Comparison of ENCODE assay signal across 8 mouse cellular contexts in genomic region chr4:121214793-121215304, GRCm38 (mm10). TPM values are rescaled to one million over a fixed set of nuclear protein-coding genes. Genes with fewer than 3 reads are reported as not detected.
DNase-seq lines count a peak whose midpoint lies in the region; ATAC-seq and TF ChIP-seq lines count a peak whose summit lies in the region.

Gene Rlf (minus strand): TSS chr4:121215084.

- peak; percentile 96 for ATAC-seq in heart, embryonic 15.5 days (replicated peaks; ENCODE audit: insufficient number of reproducible peaks, insufficient read depth, low FRiP score, low read depth)
- peak; percentile 91 for ATAC-seq in liver, embryonic 14.5 days (ENCODE audit: insufficient read depth)
- ATAC-seq in neural tube, embryonic 11.5 days (ENCODE audit: insufficient read depth, low FRiP score, low TSS enrichment) = peak; percentile 98
- peak; percentile 98 for ATAC-seq in stomach, postnatal 0 days (ENCODE audit: low FRiP score, low TSS enrichment)

- no peak for TF ChIP-seq EP300 in liver, embryonic 14.5 days (IDR thresholded peaks at IDR 0.05; ENCODE audit: low read depth)
- peak; percentile 47 for TF ChIP-seq EP300 in stomach, postnatal 0 days (optimal IDR thresholded peaks at IDR 0.05)

- H3K27me3 ChIP-seq in forebrain, embryonic 10.5 days (ENCODE audit: poor library complexity, severe bottlenecking) = no peaks in the 10 kb centered on the region
- no peaks in the 10 kb centered on the region for H3K27me3 ChIP-seq in heart, embryonic 15.5 days
- H3K27me3 ChIP-seq in liver, embryonic 14.5 days (ENCODE audit: control insufficient read depth, insufficient read depth, low read length) = no peaks in the 10 kb centered on the region
- H3K27me3 ChIP-seq in neural tube, embryonic 11.5 days (ENCODE audit: control insufficient read depth, insufficient read depth, low read length) = no peaks in the 10 kb centered on the region
- H3K27me3 ChIP-seq in stomach, postnatal 0 days (ENCODE audit: control insufficient read depth, insufficient read depth, low read length) = no peaks in the 10 kb centered on the region

- TF ChIP-seq CTCF in liver, embryonic 14.5 days (IDR thresholded peaks at IDR 0.05; ENCODE audit: low read depth) = no peak
- no peak for TF ChIP-seq CTCF in stomach, postnatal 0 days (IDR thresholded peaks at IDR 0.05; ENCODE audit: low read depth)

- H3K4me1 ChIP-seq in forebrain, embryonic 10.5 days = peaks cover 17% of the 10 kb centered on the region
- H3K4me1 ChIP-seq in heart, embryonic 15.5 days (replicated peaks) = peaks cover 23% of the 10 kb centered on the region
- peaks cover 13 to 15% of the 10 kb centered on the region in 2 experiments for H3K4me1 ChIP-seq in liver, embryonic 14.5 days (replicated peaks; ENCODE audit: control insufficient read depth in 2 of 2, insufficient read depth in 2 of 2, low read length in 1 of 2)
- peaks cover 9% of the 10 kb centered on the region for H3K4me1 ChIP-seq in neural tube, embryonic 11.5 days (ENCODE audit: control insufficient read depth, insufficient read depth, low read length)
- peaks cover 4% of the 10 kb centered on the region; the same call in 1 of the 2 replicates for H3K4me1 ChIP-seq in stomach, postnatal 0 days (replicated peaks; ENCODE audit: control insufficient read depth, insufficient read depth)

- peak within 1 kb of the TSS; percentile 93 for H3K9ac ChIP-seq in heart, embryonic 15.5 days
- peak within 1 kb of the TSS; percentile 93 for H3K9ac ChIP-seq in liver, embryonic 14.5 days (replicated peaks)
- peak within 1 kb of the TSS; percentile 96 for H3K9ac ChIP-seq in neural tube, embryonic 11.5 days (ENCODE audit: low read length)
- peak within 1 kb of the TSS; percentile 96 for H3K9ac ChIP-seq in stomach, postnatal 0 days (ENCODE audit: low read length)

- peaks cover 26% of the 10 kb centered on the region for H3K36me3 ChIP-seq in forebrain, embryonic 10.5 days (replicated peaks)
- H3K36me3 ChIP-seq in heart, embryonic 15.5 days = no peaks in the 10 kb centered on the region
- H3K36me3 ChIP-seq in liver, embryonic 14.5 days (replicated peaks; ENCODE audit: control insufficient read depth, insufficient read depth, low read depth) = no peaks in the 10 kb centered on the region
- no peaks in the 10 kb centered on the region for H3K36me3 ChIP-seq in neural tube, embryonic 11.5 days (ENCODE audit: control insufficient read depth, insufficient read depth, low read length)
- H3K36me3 ChIP-seq in stomach, postnatal 0 days (ENCODE audit: control insufficient read depth, insufficient read depth, low read length) = no peaks in the 10 kb centered on the region

- peak within 1 kb of the TSS; percentile 71 for H3K4me2 ChIP-seq in heart, embryonic 15.5 days
- peak within 1 kb of the TSS; percentile 86 for H3K4me2 ChIP-seq in liver, embryonic 14.5 days (ENCODE audit: low read depth)
- peak within 1 kb of the TSS; percentile 83 for H3K4me2 ChIP-seq in neural tube, embryonic 11.5 days (ENCODE audit: low read depth)
- H3K4me2 ChIP-seq in stomach, postnatal 0 days (replicated peaks; ENCODE audit: low read depth) = peak within 1 kb of the TSS; percentile 70

- WGBS in forebrain, embryonic 10.5 days = under 1% methylated on average over 48 of the region's 48 CpGs
- WGBS in heart, embryonic 15.5 days = under 1% methylated on average over 48 of the region's 48 CpGs
- under 1% methylated on average over 48 of the region's 48 CpGs for WGBS in liver, embryonic 14.5 days (ENCODE audit: insufficient replicate concordance)
- 1% methylated on average over 42 of the region's 48 CpGs for WGBS in neural tube, embryonic 11.5 days
- WGBS in stomach, postnatal 0 days = under 1% methylated on average over 48 of the region's 48 CpGs

- no peaks in the 10 kb centered on the region for H3K9me3 ChIP-seq in forebrain, embryonic 10.5 days
- H3K9me3 ChIP-seq in heart, embryonic 15.5 days (replicated peaks) = no peaks in the 10 kb centered on the region
- H3K9me3 ChIP-seq in liver, embryonic 14.5 days (ENCODE audit: control insufficient read depth, low read length) = no peaks in the 10 kb centered on the region
- H3K9me3 ChIP-seq in neural tube, embryonic 11.5 days (ENCODE audit: control insufficient read depth, low read length) = no peaks in the 10 kb centered on the region
- H3K9me3 ChIP-seq in stomach, postnatal 0 days (ENCODE audit: control insufficient read depth, low read length) = no peaks in the 10 kb centered on the region

- peak within 1 kb of the TSS; percentile 97 for H3K27ac ChIP-seq in forebrain, embryonic 10.5 days
- H3K27ac ChIP-seq in heart, embryonic 15.5 days = peak within 1 kb of the TSS; percentile 87
- H3K27ac ChIP-seq in liver, embryonic 14.5 days = peak within 1 kb of the TSS; percentile 77
- peak within 1 kb of the TSS; percentile 78 for H3K27ac ChIP-seq in neural tube, embryonic 11.5 days (ENCODE audit: low read depth, low read length)
- H3K27ac ChIP-seq in stomach, postnatal 0 days (replicated peaks) = peak within 1 kb of the TSS; percentile 91

- DNase-seq in CD8-positive naive resting alpha-beta T cell, adult 2 months (ENCODE audit: low read depth in 2 of 2, low spot score in 2 of 2) = peak; percentile 97 to 99
- peak; percentile 92 for DNase-seq in c-Kit-positive CD71-negative TER-119-negative erythroid progenitor cells, embryonic 14.5 days (ENCODE audit: low read depth)
- DNase-seq in forebrain, embryonic 10.5 days (ENCODE audit: extremely low spot score, low spot score) = peak; percentile 98
- DNase-seq in kidney, postnatal 25 days = peak; percentile 98 to 100
- DNase-seq in liver, embryonic 14.5 days (ENCODE audit: low read depth in 3 of 3, low spot score in 3 of 3) = peak; percentile 91 to 94 (median 92)
- DNase-seq in neural tube, embryonic 11.5 days (ENCODE audit: low spot score) = peak; percentile 99
- DNase-seq in stomach, postnatal 0 days (ENCODE audit: low spot score) = peak; percentile 98

- peak within 1 kb of the TSS; percentile 95 for H3K4me3 ChIP-seq in forebrain, embryonic 10.5 days
- H3K4me3 ChIP-seq in heart, embryonic 15.5 days = peak within 1 kb of the TSS; percentile 86
- peak within 1 kb of the TSS; percentile 86 to 90 for H3K4me3 ChIP-seq in liver, embryonic 14.5 days (ENCODE audit: insufficient read depth in 1 of 2, low read depth in 2 of 2, low read length in 2 of 2)
- H3K4me3 ChIP-seq in neural tube, embryonic 11.5 days (ENCODE audit: low read depth, low read length) = peak within 1 kb of the TSS; percentile 82
- peak within 1 kb of the TSS; percentile 97 for H3K4me3 ChIP-seq in stomach, postnatal 0 days (ENCODE audit: low read depth, low read length)

RNA-seq across cellular contexts. Expression of gene Rlf, which starts in this region (rescaled TPM):
- 25.7 and 29.8 TPM in 2 replicates for polyA plus RNA-seq in forebrain, embryonic 10.5 days (2016; fragmentation: Nextera tagmentation; extraction: Ambion mirVana)
- 16.3 and 19.2 TPM in 2 replicates for polyA plus RNA-seq in heart, embryonic 15.5 days (2015; fragmentation: Nextera tagmentation; extraction: Ambion mirVana)
- 3.1 and 5.0 TPM in 2 replicates for polyA plus RNA-seq in liver, embryonic 14.5 days (2012; rRNA removed)
- 6.4 and 7.1 TPM in 2 replicates for polyA plus RNA-seq in liver, embryonic 14.5 days (2014; fragmentation: Nextera tagmentation; extraction: Ambion mirVana)
- polyA plus RNA-seq in neural tube, embryonic 11.5 days (2014; fragmentation: Nextera tagmentation; extraction: Ambion mirVana) = 24.4 and 26.0 TPM in 2 replicates
- polyA plus RNA-seq in stomach, postnatal 0 days (2015; fragmentation: Nextera tagmentation; extraction: Ambion mirVana) = 6.9 and 7.7 TPM in 2 replicates

Comparison
In these comparisons a context has a peak if more than half of its experiments do, and no peak if none do; other contexts are left out.
1. Peak in every context shown above with its lines: DNase-seq, ATAC-seq, H3K4me3 ChIP-seq and H3K27ac ChIP-seq.